Mouse (Mus musculus): ENCODE results near the gene Pomp. TPM values are rescaled to one million over a fixed set of nuclear protein-coding genes. Genes with fewer than 3 reads are reported as not detected.
A peak's percentile ranks its signal among the peaks of the same experiment; 100 is the strongest.

Pomp gene
- polyA plus RNA-seq, 1 experiment from 2014 or later, result 458 TPM

DNA sequence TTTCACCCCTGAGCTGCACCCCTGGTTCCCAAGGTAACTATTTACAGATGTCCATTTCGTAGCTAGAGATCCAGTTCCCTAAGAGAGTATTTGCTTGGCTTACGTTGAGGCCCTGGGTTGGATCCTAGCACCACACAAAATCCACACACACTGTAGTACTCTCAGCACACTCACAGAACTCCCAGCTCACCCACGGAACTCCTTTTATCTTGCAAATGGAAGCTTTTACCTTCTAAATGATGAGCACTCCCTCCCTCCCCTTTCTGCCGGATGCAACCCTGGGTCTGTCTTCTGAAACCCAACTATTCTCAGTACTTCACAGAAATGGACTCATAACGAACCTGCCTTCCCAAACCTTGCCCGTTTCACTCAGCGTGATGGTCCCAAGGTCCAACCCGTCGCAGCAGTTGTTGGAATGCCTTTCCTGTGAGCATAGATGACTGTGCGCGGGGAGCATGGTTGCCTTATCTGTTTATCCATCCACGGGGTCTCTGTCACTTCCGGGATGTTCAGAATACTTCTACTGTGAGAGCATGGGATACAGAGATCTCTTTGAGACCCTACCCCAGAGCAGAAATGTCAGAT, 36.1 kb upstream of the Pomp start:
- Histone ChIP-seq H3K4me1 (replicated peaks; ENCODE audit: control insufficient read depth, insufficient read depth, low read length) (peaks cover 8% of the 10 kb centered on the region), H3K4me2 (no peak overlapping the region), H3K27me3 (replicated peaks; ENCODE audit: control insufficient read depth, insufficient read depth, low read length) (peaks cover 17% of the 10 kb centered on the region), H3K4me3 (ENCODE audit: low read depth, low read length) (no peak overlapping the region), H3K36me3 (ENCODE audit: control insufficient read depth, insufficient read depth, low read length) (no peaks in the 10 kb centered on the region), H3K9ac (ENCODE audit: low read depth, low read length) (no peak overlapping the region), H3K27ac (ENCODE audit: low read depth, low read length) (no peak overlapping the region), H3K9me3 (ENCODE audit: control insufficient read depth, low read length) (no peaks in the 10 kb centered on the region)
- ATAC-seq (replicated peaks; ENCODE audit: low FRiP score), result no peak
- no peak for DNase-seq (ENCODE audit: low spot score)
- WGBS, result 69% methylated on average over 13 of the region's 13 CpGs

GRCm38 (mm10) chr5:147825375-147825969, 34.8 kb upstream of the Pomp start:
- no peak overlapping the region for H3K9ac ChIP-seq (ENCODE audit: low read depth, low read length)
- DNase-seq (ENCODE audit: low spot score), result no peak
- H3K4me2 ChIP-seq, result peak overlapping the region; percentile 27
- H3K36me3 ChIP-seq (ENCODE audit: control insufficient read depth, insufficient read depth, low read length), result no peaks in the 10 kb centered on the region
- ATAC-seq (replicated peaks; ENCODE audit: low FRiP score), result 0 out of 2 replicates have a peak, but pooled peaks have one; percentile 18
- 16% methylated on average over 22 of the region's 22 CpGs for WGBS
- H3K27me3 ChIP-seq (replicated peaks; ENCODE audit: control insufficient read depth, insufficient read depth, low read length), result peaks cover 17% of the 10 kb centered on the region
- peaks cover 8% of the 10 kb centered on the region for H3K4me1 ChIP-seq (replicated peaks; ENCODE audit: control insufficient read depth, insufficient read depth, low read length)
- H3K9me3 ChIP-seq (ENCODE audit: control insufficient read depth, low read length), result no peaks in the 10 kb centered on the region
- H3K27ac ChIP-seq (ENCODE audit: low read depth, low read length), result no peak overlapping the region
- no peak overlapping the region for H3K4me3 ChIP-seq (ENCODE audit: low read depth, low read length)

DNA sequence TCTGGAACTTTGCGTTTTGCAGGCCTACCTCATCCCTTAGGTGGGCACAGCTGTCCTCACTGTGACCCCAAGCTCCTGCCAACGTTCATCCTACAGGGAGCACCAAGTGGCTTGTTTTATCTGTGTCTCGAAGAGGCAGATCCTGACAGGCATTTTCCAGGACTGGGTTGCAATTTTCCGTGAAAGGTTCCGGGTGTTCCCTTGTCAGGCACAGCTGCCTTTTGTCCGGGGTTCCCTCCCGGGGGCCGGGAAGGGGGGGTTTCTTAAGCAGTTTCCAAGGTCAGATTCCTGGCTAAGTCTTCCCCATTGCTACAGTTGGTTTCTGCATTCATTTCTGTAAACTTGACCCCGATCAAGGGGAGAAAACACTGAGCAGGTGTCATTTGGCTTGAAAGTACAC, 34.2 kb upstream of the Pomp start:
- Histone ChIP-seq H3K4me2 (peak overlapping the region; percentile 27; the same call in 1 of the 2 replicates), H3K36me3 (ENCODE audit: control insufficient read depth, insufficient read depth, low read length) (no peaks in the 10 kb centered on the region), H3K4me1 (replicated peaks; ENCODE audit: control insufficient read depth, insufficient read depth, low read length) (peaks cover 8% of the 10 kb centered on the region), H3K27ac (ENCODE audit: low read depth, low read length) (no peak overlapping the region), H3K27me3 (replicated peaks; ENCODE audit: control insufficient read depth, insufficient read depth, low read length) (peaks cover 17% of the 10 kb centered on the region), H3K4me3 (ENCODE audit: low read depth, low read length) (no peak overlapping the region), H3K9ac (ENCODE audit: low read depth, low read length) (no peak overlapping the region), H3K9me3 (ENCODE audit: control insufficient read depth, low read length) (no peaks in the 10 kb centered on the region)
- DNase-seq (ENCODE audit: low spot score), result no peak
- no peak for ATAC-seq (replicated peaks; ENCODE audit: low FRiP score)
- WGBS, result 39% methylated on average over 9 of the region's 9 CpGs

- H3K9ac ChIP-seq (ENCODE audit: low read depth, low read length), result no peak overlapping the region
- H3K4me1 ChIP-seq (replicated peaks; ENCODE audit: control insufficient read depth, insufficient read depth, low read length), result peaks cover 8% of the 10 kb centered on the region
- ATAC-seq (replicated peaks; ENCODE audit: low FRiP score) (no peak), DNase-seq (ENCODE audit: low spot score) (no peak)
- 39% methylated on average over 5 of the region's 5 CpGs for WGBS
- no peaks in the 10 kb centered on the region for H3K9me3 ChIP-seq (ENCODE audit: control insufficient read depth, low read length)
- no peak overlapping the region for H3K27ac ChIP-seq (ENCODE audit: low read depth, low read length)
- no peak overlapping the region for H3K4me2 ChIP-seq
- H3K36me3 ChIP-seq (ENCODE audit: control insufficient read depth, insufficient read depth, low read length), result no peaks in the 10 kb centered on the region
- peaks cover 17% of the 10 kb centered on the region for H3K27me3 ChIP-seq (replicated peaks; ENCODE audit: control insufficient read depth, insufficient read depth, low read length)
- no peak overlapping the region for H3K4me3 ChIP-seq (ENCODE audit: low read depth, low read length)
Measured at GRCm38 (mm10) chr5:147826546-147826945, 33.7 kb upstream of the Pomp start.

- H3K9ac ChIP-seq (ENCODE audit: low read depth, low read length), result no peak overlapping the region
- H3K4me3 ChIP-seq (ENCODE audit: low read depth, low read length), result no peak overlapping the region
- ATAC-seq (replicated peaks; ENCODE audit: low FRiP score) (no peak), DNase-seq (ENCODE audit: low spot score) (no peak)
- H3K4me2 ChIP-seq, result no peak overlapping the region
- H3K9me3 ChIP-seq (ENCODE audit: control insufficient read depth, low read length), result no peaks in the 10 kb centered on the region
- no peak overlapping the region for H3K27ac ChIP-seq (ENCODE audit: low read depth, low read length)
- no peaks in the 10 kb centered on the region for H3K36me3 ChIP-seq (ENCODE audit: control insufficient read depth, insufficient read depth, low read length)
- peaks cover 8% of the 10 kb centered on the region for H3K4me1 ChIP-seq (replicated peaks; ENCODE audit: control insufficient read depth, insufficient read depth, low read length)
- peaks cover 17% of the 10 kb centered on the region for H3K27me3 ChIP-seq (replicated peaks; ENCODE audit: control insufficient read depth, insufficient read depth, low read length)
- WGBS, result 82% methylated on average over 8 of the region's 8 CpGs
Measured at GRCm38 (mm10) chr5:147828846-147829245, 31.4 kb upstream of the Pomp start.

DNA sequence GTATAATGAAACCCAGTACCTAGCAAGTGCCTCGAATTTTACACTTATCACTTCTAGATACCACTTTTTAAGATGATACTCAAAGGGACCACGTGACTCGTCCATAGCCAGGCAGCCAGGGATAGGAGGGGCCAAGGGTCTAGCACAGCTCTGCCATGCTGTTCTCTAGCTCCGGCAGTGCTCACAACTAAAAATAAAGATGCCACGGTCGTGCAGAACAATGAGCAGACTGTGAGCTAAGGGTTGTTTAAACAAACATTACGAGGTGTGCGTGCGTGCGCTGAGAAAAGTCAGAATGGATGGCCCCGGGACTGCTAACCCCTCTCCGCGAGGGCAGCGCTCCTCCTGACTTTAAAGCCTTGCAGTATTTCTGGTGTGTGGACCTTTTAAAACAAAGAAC, 27.4 kb upstream of the Pomp start:
- no peak overlapping the region for H3K9ac ChIP-seq (ENCODE audit: low read depth, low read length)
- no peak overlapping the region for H3K4me2 ChIP-seq
- ATAC-seq (replicated peaks; ENCODE audit: low FRiP score) (no peak), DNase-seq (ENCODE audit: low spot score) (no peak)
- no peak overlapping the region for H3K27ac ChIP-seq (ENCODE audit: low read depth, low read length)
- no peaks in the 10 kb centered on the region for H3K36me3 ChIP-seq (ENCODE audit: control insufficient read depth, insufficient read depth, low read length)
- H3K9me3 ChIP-seq (ENCODE audit: control insufficient read depth, low read length), result no peaks in the 10 kb centered on the region
- H3K27me3 ChIP-seq (replicated peaks; ENCODE audit: control insufficient read depth, insufficient read depth, low read length), result 0 out of 2 replicates have a peak, but pooled peaks cover 5% of the 10 kb centered on the region
- no peak overlapping the region for H3K4me3 ChIP-seq (ENCODE audit: low read depth, low read length)
- 57% methylated on average over 14 of the region's 14 CpGs for WGBS
- H3K4me1 ChIP-seq (replicated peaks; ENCODE audit: control insufficient read depth, insufficient read depth, low read length), result no peaks in the 10 kb centered on the region; the same call in none of the 2 replicates

- no peak for DNase-seq (ENCODE audit: low spot score)
- Histone ChIP-seq H3K9me3 (ENCODE audit: control insufficient read depth, low read length) (no peaks in the 10 kb centered on the region), H3K27me3 (replicated peaks; ENCODE audit: control insufficient read depth, insufficient read depth, low read length) (0 out of 2 replicates have a peak, but pooled peaks cover 5% of the 10 kb centered on the region), H3K9ac (ENCODE audit: low read depth, low read length) (no peak overlapping the region), H3K36me3 (ENCODE audit: control insufficient read depth, insufficient read depth, low read length) (no peaks in the 10 kb centered on the region), H3K4me1 (replicated peaks; ENCODE audit: control insufficient read depth, insufficient read depth, low read length) (no peaks in the 10 kb centered on the region; the same call in none of the 2 replicates), H3K27ac (ENCODE audit: low read depth, low read length) (no peak overlapping the region), H3K4me3 (ENCODE audit: low read depth, low read length) (no peak overlapping the region), H3K4me2 (peak overlapping the region; percentile 21; the same call in 1 of the 2 replicates)
- ATAC-seq (replicated peaks; ENCODE audit: low FRiP score), result no peak
- WGBS, result 16% methylated on average over 17 of the region's 17 CpGs
Measured at GRCm38 (mm10) chr5:147834841-147835500, 25.3 kb upstream of the Pomp start.

DNA sequence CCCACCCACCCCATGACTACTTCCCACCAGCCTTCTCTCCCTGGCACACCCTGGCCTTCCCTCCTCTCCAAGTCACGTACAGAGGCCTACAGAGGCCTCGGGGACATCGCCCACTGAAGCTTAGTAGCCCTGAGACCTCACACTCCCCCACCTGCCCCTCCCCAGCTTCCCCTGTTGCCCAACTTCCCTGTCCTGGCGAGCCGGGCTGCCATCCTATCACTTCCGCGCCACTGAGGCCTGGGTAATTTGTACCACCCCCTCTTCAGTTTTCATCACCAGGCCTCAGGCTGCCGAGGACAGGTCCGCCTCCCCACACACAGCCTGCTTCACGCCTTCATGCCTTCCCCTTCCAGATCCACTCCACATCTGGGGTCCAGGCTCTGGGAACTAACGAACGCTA, 20.8 kb upstream of the Pomp start:
- Histone ChIP-seq H3K9ac (ENCODE audit: low read depth, low read length) (no peak overlapping the region), H3K4me2 (no peak overlapping the region), H3K9me3 (ENCODE audit: control insufficient read depth, low read length) (no peaks in the 10 kb centered on the region), H3K27me3 (replicated peaks; ENCODE audit: control insufficient read depth, insufficient read depth, low read length) (0 out of 2 replicates have a peak, but pooled peaks cover 5% of the 10 kb centered on the region), H3K27ac (ENCODE audit: low read depth, low read length) (no peak overlapping the region), H3K4me1 (replicated peaks; ENCODE audit: control insufficient read depth, insufficient read depth, low read length) (no peaks in the 10 kb centered on the region; the same call in none of the 2 replicates), H3K4me3 (ENCODE audit: low read depth, low read length) (no peak overlapping the region), H3K36me3 (ENCODE audit: control insufficient read depth, insufficient read depth, low read length) (no peaks in the 10 kb centered on the region)
- no peak for DNase-seq (ENCODE audit: low spot score)
- no peak for ATAC-seq (replicated peaks; ENCODE audit: low FRiP score)
- 69% methylated on average over 12 of the region's 12 CpGs for WGBS

All from liver, embryonic 11.5 days (tissue).